In the genomic region with DNA sequence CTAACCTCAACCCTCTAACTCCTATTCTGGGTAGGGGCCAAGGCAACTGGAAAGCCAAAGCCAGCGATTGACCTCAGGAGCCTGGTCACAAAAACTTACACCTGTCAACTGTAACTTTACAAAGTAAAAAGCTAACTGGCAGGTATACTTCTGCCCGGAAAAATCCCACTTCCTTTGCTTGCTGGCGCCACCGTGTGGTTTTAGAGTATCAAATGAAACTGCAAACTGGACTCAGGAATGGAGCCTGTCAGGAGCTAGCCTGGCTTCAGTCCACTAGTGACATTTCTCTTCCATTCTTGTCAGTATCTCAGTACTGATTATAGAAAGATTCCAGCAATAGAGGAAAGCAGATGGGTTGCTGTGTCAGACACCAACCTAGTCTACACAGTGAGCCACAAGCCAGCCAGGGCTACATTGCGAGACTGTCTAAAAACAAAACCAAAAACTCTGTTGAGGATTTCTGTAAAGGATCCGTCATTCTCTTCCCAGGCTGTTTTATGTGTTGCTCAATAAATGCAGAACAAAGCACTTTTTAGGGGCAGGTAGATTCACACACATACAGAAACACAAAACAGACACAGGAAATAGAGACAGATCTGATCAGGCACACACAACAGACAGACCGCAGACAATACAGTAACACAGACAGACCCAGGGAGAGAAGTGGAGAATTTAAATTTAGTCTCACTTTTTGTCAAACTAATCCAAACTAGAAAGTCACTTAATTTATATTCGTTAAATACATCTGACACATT, we compare ENCODE assay signal across 9 mouse cellular contexts. TPM values are rescaled to one million over a fixed set of nuclear protein-coding genes. Genes with fewer than 3 reads are reported as not detected.
DNase-seq lines count a peak whose midpoint lies in the region; ATAC-seq and TF ChIP-seq lines count a peak whose summit lies in the region.
"Had no signal": no experiment of that assay in that cellular context is flagged by ENCODE, and none has a peak within 500 bp of the region (broad histone marks: within the 10 kb centered on the region; RNA-seq: fewer than 3 reads in every experiment).

No protein-coding gene starts in this region.

- H3K27ac ChIP-seq in kidney, adult 2 months (ENCODE audit: insufficient read depth, low read depth, low read length): no peak overlapping the region
- H3K27ac ChIP-seq in liver, embryonic 13.5 days: no peak overlapping the region
- no peak overlapping the region for H3K27ac ChIP-seq in neural tube, embryonic 15.5 days (replicated peaks)
- H3K27ac ChIP-seq: stomach, embryonic 15.5 days had no signal

- H3K36me3 ChIP-seq in kidney, adult 2 months (ENCODE audit: control insufficient read depth, insufficient read depth, low read length): no peaks in the 10 kb centered on the region
- H3K36me3 ChIP-seq in liver, embryonic 13.5 days: no peaks in the 10 kb centered on the region
- H3K36me3 ChIP-seq in neural tube, embryonic 15.5 days: no peaks in the 10 kb centered on the region
- H3K36me3 ChIP-seq: stomach, embryonic 15.5 days had no signal

- no peak overlapping the region for H3K9ac ChIP-seq in liver, embryonic 13.5 days
- H3K9ac ChIP-seq in neural tube, embryonic 15.5 days (replicated peaks): no peak overlapping the region
- H3K9ac ChIP-seq: stomach, embryonic 15.5 days had no signal

- ATAC-seq in cerebellum, adult (ENCODE audit: insufficient number of reproducible peaks, low FRiP score, low TSS enrichment): peak; percentile 70; the same call in 1 of the 2 replicates
- ATAC-seq in liver, embryonic 13.5 days (ENCODE audit: low read depth): no peak
- peak; percentile 66; the same call in 1 of the 2 replicates for ATAC-seq in neural tube, embryonic 15.5 days (ENCODE audit: low FRiP score)

- DNase-seq in urinary bladder, adult 18-20 months (ENCODE audit: low spot score in 2 of 2): peak; percentile 29 to 58
- no peak for DNase-seq in urinary bladder, postnatal 10 days (ENCODE audit: low spot score)
- DNase-seq in frontal cortex, postnatal 25 days (ENCODE audit: low spot score in 2 of 2): peak; percentile 29 to 51
- peak; percentile 81 for DNase-seq in kidney, adult 2 months
- DNase-seq in liver, embryonic 13.5 days: peak; percentile 14
- DNase-seq in thymus, postnatal 14 days: peak; percentile 72

- H3K27me3 ChIP-seq in kidney, adult 2 months (replicated peaks; ENCODE audit: control insufficient read depth, insufficient read depth, low read length): no peaks in the 10 kb centered on the region
- peaks cover 10% of the 10 kb centered on the region; the same call in 1 of the 2 replicates for H3K27me3 ChIP-seq in liver, embryonic 13.5 days
- H3K27me3 ChIP-seq in neural tube, embryonic 15.5 days (replicated peaks): peaks cover 28% of the 10 kb centered on the region
- H3K27me3 ChIP-seq: stomach, embryonic 15.5 days had no signal

- peak; percentile 77 for TF ChIP-seq CTCF in kidney, adult 2 months (conservative IDR thresholded peaks at IDR 0.05; ENCODE audit: insufficient read depth, insufficient read length, low read depth, low read length)

- no peaks in the 10 kb centered on the region for H3K9me3 ChIP-seq in liver, embryonic 13.5 days (replicated peaks)
- H3K9me3 ChIP-seq in neural tube, embryonic 15.5 days (replicated peaks): no peaks in the 10 kb centered on the region
- H3K9me3 ChIP-seq: stomach, embryonic 15.5 days had no signal

- 34% methylated on average over 8 of the region's 8 CpGs for WGBS in kidney, adult 2 months
- WGBS in liver, embryonic 13.5 days (ENCODE audit: insufficient replicate concordance): 28% methylated on average over 8 of the region's 8 CpGs
- whole genome bisulfite sequencing in neural tube, embryonic 15.5 days: 38% methylated on average over 8 of the region's 8 CpGs

- no peak overlapping the region for H3K4me2 ChIP-seq in liver, embryonic 13.5 days
- no peak overlapping the region for H3K4me2 ChIP-seq in neural tube, embryonic 15.5 days
- H3K4me2 ChIP-seq: stomach, embryonic 15.5 days had no signal

- H3K4me3 ChIP-seq in kidney, adult 2 months (ENCODE audit: insufficient read depth, low read depth, low read length): no peak overlapping the region
- H3K4me3 ChIP-seq in liver, embryonic 13.5 days (replicated peaks): no peak overlapping the region
- H3K4me3 ChIP-seq in neural tube, embryonic 15.5 days (replicated peaks): no peak overlapping the region
- H3K4me3 ChIP-seq: stomach, embryonic 15.5 days had no signal

- no peaks in the 10 kb centered on the region for H3K4me1 ChIP-seq in kidney, adult 2 months (ENCODE audit: control insufficient read depth, insufficient read depth, low read length)
- no peaks in the 10 kb centered on the region for H3K4me1 ChIP-seq in liver, embryonic 13.5 days (replicated peaks)
- H3K4me1 ChIP-seq in neural tube, embryonic 15.5 days: peaks cover 4% of the 10 kb centered on the region; the same call in 1 of the 2 replicates
- H3K4me1 ChIP-seq: stomach, embryonic 15.5 days had no signal

- TF ChIP-seq POLR2A in kidney, adult 2 months (IDR thresholded peaks at IDR 0.05; ENCODE audit: low read depth, low read length): no peak

RNA-seq across cellular contexts. Expression of a gene that starts 5.5 kb away (rescaled TPM):
- 41.1 and 45.5 TPM in 2 replicates for polyA plus RNA-seq in kidney, adult 2 months (2012; rRNA removed)
- 35.5 and 41.5 TPM in 2 replicates for polyA plus RNA-seq in liver, embryonic 13.5 days (2015; fragmentation: Nextera tagmentation; extraction: Ambion mirVana)
- polyA plus RNA-seq in neural tube, embryonic 15.5 days (2015; fragmentation: Nextera tagmentation; extraction: Ambion mirVana): 85.2 and 94.4 TPM in 2 replicates

RNA-seq across cellular contexts. Expression of a gene that starts 6.9 kb away (rescaled TPM):
- polyA plus RNA-seq in kidney, adult 2 months (2012; rRNA removed): 0.05 TPM in 2 replicates
- polyA plus RNA-seq in liver, embryonic 13.5 days (2015; fragmentation: Nextera tagmentation; extraction: Ambion mirVana): not detected in 2 replicates
- polyA plus RNA-seq in neural tube, embryonic 15.5 days (2015; fragmentation: Nextera tagmentation; extraction: Ambion mirVana): not detected in 2 replicates
- polyA plus RNA-seq: stomach, embryonic 15.5 days had no signal

RNA-seq across cellular contexts. Expression of a gene that starts 59.8 kb away (rescaled TPM):
- polyA plus RNA-seq in kidney, adult 2 months (2012; rRNA removed): 73.3 and 73.7 TPM in 2 replicates
- polyA plus RNA-seq in liver, embryonic 13.5 days (2015; fragmentation: Nextera tagmentation; extraction: Ambion mirVana): 13.9 and 14.4 TPM in 2 replicates
- polyA plus RNA-seq in neural tube, embryonic 15.5 days (2015; fragmentation: Nextera tagmentation; extraction: Ambion mirVana): 29.0 and 36.0 TPM in 2 replicates
